Mouse (Mus musculus) spleen, adult 2 months (tissue): ENCODE results near the gene Anxa10.

Experiments
- CTCF ChIP-seq: fragments of 200-500 bp; IDR thresholded peaks from 2 replicates; pipeline ENCODE4 v1.5.1; 2011; ENCODE audit warnings: mild to moderate bottlenecking, inconsistent platforms; ENCODE audit not compliant: insufficient read depth, insufficient read length, insufficient replicate concordance; ENCODE audit errors: extremely low read depth
- POLR2A ChIP-seq: fragments of 200-500 bp; IDR thresholded peaks from 2 replicates; pipeline ENCODE4 v1.6.1; 2011; ENCODE audit warnings: low read depth, low read length, inconsistent platforms

- no peak for TF ChIP-seq CTCF
- no peak for TF ChIP-seq POLR2A
These were observed 9.9 kb upstream of the Anxa10 start for GRCm38 (mm10) chr8:62132662-62133366.
